Mouse (Mus musculus) heart, postnatal 0 days (tissue): ENCODE data around the gene Crygn. TPM values are rescaled to one million over a fixed set of nuclear protein-coding genes. Genes with fewer than 3 reads are reported as not detected.

Experiments
- ATAC-seq: fragments of 200-750 bp; cut with Nextera tagmentation; 2 replicates; pipeline ENCODE4 v1.8.0; 2017; ENCODE audit warnings: low read depth, moderate number of reproducible peaks, moderate library complexity; ENCODE audit not compliant: insufficient read depth
- DNase-seq: peaks from one replicate; pipeline ENCODE4 v3.0.0-alpha.2; 2016; ENCODE audit warnings: low spot score
- H3K27ac ChIP-seq: fragments of 300-500 bp; sonication (generic); 2 replicates; pipeline ENCODE4 v1.5.1; 2014; ENCODE audit warnings: low read depth, mild to moderate bottlenecking
- H3K27me3 ChIP-seq: fragments of 300-500 bp; sonication (generic); 2 replicates; pipeline ENCODE4 v1.6.1; 2014; ENCODE audit warnings: low read length, mixed read lengths; ENCODE audit not compliant: control insufficient read depth, insufficient read depth
- H3K36me3 ChIP-seq: fragments of 300-500 bp; sonication (generic); replicated peaks from 2 replicates; pipeline ENCODE4 v1.6.1; 2014; ENCODE audit warnings: low read length, mixed read lengths; ENCODE audit not compliant: control insufficient read depth, insufficient read depth
- H3K4me1 ChIP-seq: fragments of 300-500 bp; sonication (generic); 2 replicates; pipeline ENCODE4 v1.6.1; 2014; ENCODE audit warnings: antibody characterized with exemption; ENCODE audit not compliant: control insufficient read depth, insufficient read depth
- H3K4me2 ChIP-seq: fragments of 300-500 bp; sonication (generic); 2 replicates; pipeline ENCODE4 v1.6.1; 2014; ENCODE audit warnings: low read depth, mild to moderate bottlenecking, low read length, moderate library complexity
- H3K4me3 ChIP-seq: fragments of 300-500 bp; sonication (generic); 2 replicates; pipeline ENCODE4 v1.5.1; 2014; ENCODE audit warnings: low read depth, low read length
- H3K9ac ChIP-seq: fragments of 300-500 bp; sonication (generic); replicated peaks from 2 replicates; pipeline ENCODE4 v1.6.1; 2014; ENCODE audit warnings: low read depth, low read length, mixed read lengths
- H3K9me3 ChIP-seq: fragments of 300-500 bp; sonication (generic); replicated peaks from 2 replicates; pipeline ENCODE4 v1.6.1; 2016; ENCODE audit warnings: low read length; ENCODE audit not compliant: control insufficient read depth
- CTCF ChIP-seq: IDR thresholded peaks from 2 replicates; pipeline ENCODE4 v1.5.1; 2016; ENCODE audit warnings: antibody characterized with exemption, control low read depth, low read depth
- EP300 ChIP-seq: IDR thresholded peaks from 2 replicates; pipeline ENCODE4 v1.6.1; 2016; ENCODE audit warnings: antibody characterized with exemption, low read depth
- WGBS: fragments of 180-500 bp; shearing (Covaris S2); extraction: QIAGEN DNeasy Blood & Tissue Kit; methylation state at CpG from one replicate; pipeline ENCODE4 v1.1.7; 2014; 5-methylcytosine and 5-hydroxymethylcytosine counted together
- polyA plus RNA-seq: library from polyadenylated mRNA; unstranded; fragments of >200 nt; fragmentation: Nextera tagmentation; extraction: Ambion mirVana; gene quantifications from 2 replicates; pipeline ENCODE4 v1.2.1, GENCODE M21; 2015
- total RNA-seq: library from RNA; depleted of rRNA; stranded (reverse); fragments of >200 nt; gene quantifications from 2 replicates; pipeline ENCODE4 v1.2.3, GENCODE M21; 2014; ENCODE audit warnings: low replicate concordance

Gene Crygn
- total and polyA plus RNA-seq, 2 experiments from 2014 or later = 3.9 TPM; not detected in 1

- no peak overlapping the region for H3K4me3 ChIP-seq
- DNase-seq = no peak
- H3K9ac ChIP-seq = no peak overlapping the region
- WGBS = 12% methylated on average over 8 of the region's 8 CpGs
- H3K4me2 ChIP-seq = no peak overlapping the region
- H3K9me3 ChIP-seq = no peaks in the 10 kb centered on the region
- peaks cover 22% of the 10 kb centered on the region for H3K4me1 ChIP-seq
- no peak overlapping the region for H3K27ac ChIP-seq
- ATAC-seq = peak; percentile 31; the same call in 1 of the 2 replicates
- no peak for TF ChIP-seq EP300
- H3K27me3 ChIP-seq = peaks cover 29% of the 10 kb centered on the region
- H3K36me3 ChIP-seq = no peaks in the 10 kb centered on the region
Observed at GRCm38 (mm10) chr5:24733134-24733533, 24.7 kb downstream of the Crygn start.

GRCm38 (mm10) chr5:24730986-24731385, 26.8 kb downstream of the Crygn start:
- no peak for TF ChIP-seq EP300
- no peak for TF ChIP-seq CTCF
- Histone ChIP-seq H3K9me3 (no peaks in the 10 kb centered on the region), H3K4me3 (peak overlapping the region; percentile 48), H3K9ac (no peak overlapping the region), H3K27ac (no peak overlapping the region), H3K4me2 (peak overlapping the region; percentile 71), H3K36me3 (no peaks in the 10 kb centered on the region), H3K4me1 (peaks cover 25% of the 10 kb centered on the region), H3K27me3 (peaks cover 29% of the 10 kb centered on the region)
- no peak for DNase-seq
- no peak for ATAC-seq
- WGBS = 6% methylated on average over 15 of the region's 15 CpGs

- H3K27ac ChIP-seq = no peak within 1 kb of the TSS
- TF ChIP-seq CTCF = no peak
- no peak for TF ChIP-seq EP300
- DNase-seq (no peak), ATAC-seq (no peak)
- H3K27me3 ChIP-seq = peaks cover 29% of the 10 kb centered on the region
- H3K36me3 ChIP-seq = no peaks in the 10 kb centered on the region
- under 1% methylated on average over 23 of the region's 23 CpGs for WGBS
- peak within 1 kb of the TSS; percentile 48 for H3K4me3 ChIP-seq
- H3K4me1 ChIP-seq = peaks cover 27% of the 10 kb centered on the region
- peak within 1 kb of the TSS; percentile 71 for H3K4me2 ChIP-seq
- H3K9ac ChIP-seq = peak within 1 kb of the TSS; percentile 32; the same call in 1 of the 2 replicates
- H3K9me3 ChIP-seq = no peaks in the 10 kb centered on the region
Observed at GRCm38 (mm10) chr5:24730488-24730871, 27.3 kb downstream of the Crygn start, which contains the start of gene Wdr86. Gene Wdr86 (minus strand): TSS chr5:24730727.

- no peak overlapping the region for H3K27ac ChIP-seq
- DNase-seq (no peak), ATAC-seq (peak; percentile 21; the same call in 1 of the 2 replicates)
- no peaks in the 10 kb centered on the region for H3K36me3 ChIP-seq
- peaks cover 29% of the 10 kb centered on the region for H3K27me3 ChIP-seq
- H3K9ac ChIP-seq = peak overlapping the region; percentile 32; the same call in 1 of the 2 replicates
- H3K9me3 ChIP-seq = no peaks in the 10 kb centered on the region
- 2% methylated on average over 49 of the region's 49 CpGs for WGBS
- TF ChIP-seq EP300 (no peak), CTCF (no peak)
- H3K4me2 ChIP-seq = peak overlapping the region; percentile 71
- H3K4me3 ChIP-seq = peak overlapping the region; percentile 48
- peaks cover 27% of the 10 kb centered on the region for H3K4me1 ChIP-seq
Observed at GRCm38 (mm10) chr5:24729797-24730487, 27.9 kb downstream of the Crygn start.

GRCm38 (mm10) chr5:24726901-24727836, 30.6 kb downstream of the Crygn start:
- Histone ChIP-seq H3K9me3 (no peaks in the 10 kb centered on the region), H3K4me3 (no peak overlapping the region), H3K9ac (no peak overlapping the region), H3K36me3 (no peaks in the 10 kb centered on the region), H3K4me1 (peaks cover 23% of the 10 kb centered on the region), H3K27ac (no peak overlapping the region), H3K4me2 (no peak overlapping the region), H3K27me3 (peaks cover 29% of the 10 kb centered on the region)
- WGBS = 51% methylated on average over 11 of the region's 12 CpGs
- no peak for ATAC-seq
- TF ChIP-seq CTCF (no peak), EP300 (no peak)
- DNase-seq = no peak
